Mouse (Mus musculus): Measurements from ENCODE around the gene Snx22.

GRCm38 (mm10) chr9:66040801-66041200 lies 28.7 kb downstream of the Snx22 start:
- TF ChIP-seq GATA1 (IDR thresholded peaks at IDR 0.05; ENCODE audit: borderline replicate concordance, low read length) (no peak), FLI1 (IDR thresholded peaks at IDR 0.05; ENCODE audit: low read length) (no peak)

Measured in megakaryocyte, embryonic 14.5 days (primary cell).